Mouse (Mus musculus) neural tube, embryonic 10.5 days (tissue): ENCODE measurements around the gene Dbh.

Source experiments
- DNase-seq: peaks from one replicate; pipeline ENCODE4 v3.0.0-alpha.2; 2017; ENCODE audit warnings: low spot score; ENCODE audit errors: extremely low spot score

The Dbh gene

GRCm38 (mm10) chr2:27164796-27165590 lies at the start of gene Dbh:
Gene Dbh (plus strand): TSS chr2:27165233.
- no peak for DNase-seq

DNA sequence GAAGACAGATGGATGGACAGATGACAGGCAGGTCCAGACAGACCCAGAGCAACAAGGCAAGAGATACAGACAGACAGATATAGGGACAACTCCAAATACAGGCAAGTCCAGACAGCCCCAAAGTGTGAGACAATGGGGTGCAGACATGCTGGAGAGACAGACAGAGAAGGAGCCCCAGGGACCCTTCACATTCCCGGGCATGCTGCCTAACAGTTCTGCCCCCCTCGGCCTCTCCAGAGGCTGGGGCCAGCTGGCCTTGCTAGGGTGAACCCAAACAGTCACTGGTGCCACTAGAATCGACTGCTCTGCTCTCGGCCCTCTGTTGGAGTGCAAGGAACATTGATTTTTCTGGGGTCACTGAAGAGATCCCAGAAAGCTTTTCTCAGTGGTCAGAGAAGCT lies 46.6 kb upstream of the Dbh start:
- DNase-seq = no peak

DNA sequence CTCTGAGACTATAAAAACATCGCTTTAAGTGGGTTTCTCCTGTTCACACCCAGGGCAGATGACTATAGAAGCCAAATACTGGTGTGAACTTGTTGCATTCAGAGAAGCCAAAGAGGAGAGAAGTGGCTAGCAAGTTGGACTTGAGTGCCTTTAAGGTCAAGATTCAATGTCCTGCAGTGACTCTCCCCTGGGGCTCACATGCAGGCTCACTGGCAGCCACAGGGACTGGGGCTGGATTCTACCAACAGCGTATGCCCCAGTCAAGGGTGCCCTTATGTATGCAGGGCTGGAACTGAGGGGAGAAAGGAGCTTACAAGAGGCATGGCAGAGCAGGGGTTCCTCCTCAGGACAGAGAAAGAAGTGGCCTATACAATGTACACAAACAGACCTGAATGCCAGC lies 45.3 kb upstream of the Dbh start:
- DNase-seq = no peak

DNA sequence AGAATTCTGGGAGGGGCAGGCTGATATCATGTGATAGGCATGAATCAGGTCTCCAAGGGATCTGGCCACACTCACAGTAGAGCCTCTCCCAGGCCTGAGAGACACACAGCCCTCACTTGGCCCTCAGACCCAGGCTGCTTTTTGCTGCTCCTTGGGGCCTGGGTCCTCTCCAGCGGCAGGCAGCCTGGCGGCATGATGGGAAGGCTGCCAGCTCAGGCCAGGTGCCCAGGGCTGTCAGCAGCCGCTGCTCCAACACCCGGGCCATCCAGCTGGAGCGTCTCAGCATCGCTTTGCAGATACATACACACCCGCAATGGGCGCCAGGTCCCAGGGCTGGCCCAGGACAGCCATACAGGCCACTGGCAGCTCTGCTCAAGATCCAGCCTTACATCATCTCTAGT lies 44.8 kb upstream of the Dbh start:
- DNase-seq = no peak

- peak; percentile 41 for DNase-seq
Observed at GRCm38 (mm10) chr2:27121626-27122355, 43.2 kb upstream of the Dbh start.

DNA sequence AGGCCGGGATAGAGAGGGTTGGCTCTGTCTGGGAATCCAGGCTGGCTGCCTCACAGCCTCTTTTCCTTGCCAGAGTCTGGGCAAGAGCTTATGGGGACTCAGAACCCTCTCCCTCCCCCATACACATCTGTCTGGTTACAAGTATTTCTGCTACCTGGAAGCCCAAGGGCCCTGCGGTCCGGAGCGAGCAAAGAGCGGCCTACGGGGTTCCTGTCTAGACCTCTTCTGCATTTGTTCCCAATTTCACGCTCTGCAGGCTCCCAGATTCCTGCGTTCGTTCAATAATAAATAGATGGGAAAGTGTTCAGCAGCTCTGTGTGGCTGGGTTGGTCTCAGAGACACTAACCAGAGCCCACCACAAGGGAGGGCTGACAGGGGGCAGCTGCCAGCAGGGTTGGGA lies 42.5 kb upstream of the Dbh start:
- DNase-seq = no peak

- DNase-seq = no peak
Observed at GRCm38 (mm10) chr2:27123121-27123520, 41.9 kb upstream of the Dbh start.

DNA sequence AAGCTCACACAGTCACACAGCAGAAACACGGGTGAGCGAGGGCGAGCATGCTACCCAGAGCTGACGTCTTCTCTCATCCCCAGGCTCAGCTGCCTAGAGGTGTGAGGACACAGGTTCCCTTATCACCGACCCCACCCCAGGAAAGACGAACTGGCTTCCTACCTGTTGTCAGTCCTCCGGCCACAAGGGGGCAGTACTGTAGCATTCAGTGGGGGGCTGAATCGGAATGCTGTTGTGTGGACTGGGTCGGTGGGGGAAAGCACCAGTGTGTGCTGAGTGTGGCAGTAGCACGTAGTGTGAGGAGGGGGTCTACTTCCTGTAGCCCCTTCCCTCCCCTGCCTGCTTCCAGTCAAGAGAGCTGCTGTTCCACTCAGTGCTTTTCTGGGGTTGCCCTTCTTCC lies 39.1 kb upstream of the Dbh start:
- DNase-seq = peak; percentile 53

GRCm38 (mm10) chr2:27126496-27126895 lies 38.5 kb upstream of the Dbh start:
- no peak for DNase-seq

- no peak for DNase-seq
Observed at GRCm38 (mm10) chr2:27128990-27129389, 36.0 kb upstream of the Dbh start.

DNA sequence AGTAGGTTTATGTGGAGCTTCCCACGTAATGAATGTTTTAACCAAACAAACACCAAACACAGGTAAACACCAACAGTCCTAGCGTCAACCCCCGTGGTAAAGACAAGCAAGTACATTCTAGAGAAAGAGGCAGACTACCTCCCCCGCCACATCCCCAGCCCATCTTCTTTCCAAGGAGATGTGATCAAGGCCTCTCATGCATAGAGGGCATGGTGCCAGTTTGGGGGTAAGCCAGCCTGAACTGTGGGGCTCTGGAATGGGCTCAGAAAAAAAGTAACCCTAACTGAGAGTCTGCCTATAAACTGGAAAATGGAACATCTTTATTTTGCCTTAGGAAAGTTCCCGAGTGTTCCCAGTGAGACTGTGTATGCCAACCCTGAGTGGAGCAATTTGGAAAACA lies 29.1 kb upstream of the Dbh start:
- DNase-seq = no peak

GRCm38 (mm10) chr2:27136336-27136735 lies 28.7 kb upstream of the Dbh start:
- no peak for DNase-seq

- no peak for DNase-seq
Observed at GRCm38 (mm10) chr2:27136789-27137188, 28.2 kb upstream of the Dbh start.

- no peak for DNase-seq
Observed at GRCm38 (mm10) chr2:27138356-27138755, 26.7 kb upstream of the Dbh start.

DNA sequence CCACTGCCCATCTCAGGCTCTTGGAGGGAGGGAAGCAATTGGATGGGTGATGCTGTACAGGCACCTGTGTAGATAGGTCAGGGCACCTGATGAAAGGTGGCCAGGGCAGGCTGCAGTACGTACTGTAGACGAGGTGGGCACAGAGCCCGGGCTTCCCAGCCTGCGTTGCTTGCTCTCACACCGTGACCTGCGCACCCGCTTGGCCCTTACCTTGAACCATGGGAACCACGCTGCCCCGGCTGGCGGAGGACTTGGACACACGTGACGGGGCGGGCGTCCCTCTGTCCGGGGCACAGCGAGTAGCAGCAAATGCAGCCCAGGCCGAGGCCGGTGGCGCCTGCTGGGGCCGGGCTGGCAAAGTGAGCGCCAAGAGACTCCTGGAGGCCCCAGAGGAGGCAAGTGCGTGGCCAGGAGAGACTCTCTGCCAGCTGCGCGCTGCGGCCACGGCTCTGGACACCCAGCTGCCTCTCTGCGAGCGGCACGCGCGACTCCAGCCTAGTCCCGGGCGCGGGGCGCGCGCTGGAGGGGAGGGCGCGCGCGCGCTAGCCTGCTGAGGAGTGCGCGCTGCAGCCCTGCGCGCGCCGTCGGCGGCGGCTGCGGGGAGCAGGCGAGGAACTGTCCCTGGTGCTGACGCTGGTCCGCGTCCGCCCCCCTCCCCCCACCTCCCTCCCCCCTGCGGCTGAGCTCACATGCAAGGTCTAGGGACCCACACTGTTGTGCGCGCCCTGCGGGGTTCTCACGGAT lies 22.9 kb upstream of the Dbh start, which contains the start of gene Fam163b:
Fam163b (minus strand) TSS at position 542 of the 744 bp plus-strand sequence.
- DNase-seq = peak; percentile 67

DNA sequence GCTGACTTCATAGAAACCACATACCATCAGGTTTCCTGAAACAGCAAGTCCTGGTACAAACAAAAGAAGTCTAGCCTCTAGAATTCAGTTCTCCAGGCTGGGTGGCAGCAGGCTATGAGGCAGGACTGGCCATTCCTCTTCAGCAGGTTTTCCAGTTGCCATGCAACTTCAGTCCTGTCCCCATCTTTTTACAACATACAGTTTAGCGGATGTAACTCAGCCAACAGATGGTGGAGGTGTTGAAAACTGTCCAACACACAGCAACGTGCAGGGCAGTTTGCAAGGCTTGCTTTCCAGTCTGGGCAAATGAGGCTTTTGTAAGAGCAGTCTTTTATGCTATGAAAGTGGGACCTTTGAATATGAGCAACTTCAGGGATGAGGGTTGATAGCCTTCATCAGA lies 20.1 kb upstream of the Dbh start:
- no peak for DNase-seq

- no peak for DNase-seq
Observed at GRCm38 (mm10) chr2:27146840-27147239, 18.2 kb upstream of the Dbh start.

DNA sequence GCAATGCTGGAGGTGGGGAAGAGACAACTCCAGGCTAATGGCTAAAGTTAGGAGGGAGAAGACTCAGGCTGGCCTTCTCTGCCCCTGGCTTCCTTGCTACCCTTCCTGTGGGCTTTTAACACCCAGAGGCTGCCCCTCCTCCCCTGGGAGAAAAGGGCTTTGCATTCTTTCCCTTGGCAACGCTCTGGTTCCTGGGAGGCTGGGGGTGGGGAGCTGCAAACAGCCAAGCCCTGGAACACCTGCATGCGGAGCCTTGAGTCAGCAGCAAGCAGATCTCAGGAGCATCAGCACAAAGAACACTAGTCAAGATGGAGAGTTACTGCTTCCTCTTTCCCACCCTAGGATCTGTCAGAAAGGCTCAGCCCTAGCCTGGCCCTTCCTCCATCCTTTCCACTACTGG lies 15.6 kb upstream of the Dbh start:
- no peak for DNase-seq

- no peak for DNase-seq
Observed at GRCm38 (mm10) chr2:27154466-27155185, 10.4 kb upstream of the Dbh start.

- no peak for DNase-seq
Observed at GRCm38 (mm10) chr2:27156596-27156995, 8.4 kb upstream of the Dbh start.

GRCm38 (mm10) chr2:27161526-27161925 lies 3.5 kb upstream of the Dbh start:
- DNase-seq = no peak
